Mouse (Mus musculus) lung, postnatal 25 days (tissue): ENCODE data around the gene Cdh16.
"Not testable (repeated sequence)": the region's sequence is repeated elsewhere in the genome, so short reads cannot be mapped to it uniquely, and the experiment has no call there.

Experiments used
- DNase-seq: peaks from one replicate; pipeline ENCODE4 v3.0.0; 2022; ENCODE audit warnings: low spot score

Cdh16 gene

GRCm38 (mm10) chr8:104611613-104612012 lies 12.6 kb downstream of the Cdh16 start:
- DNase-seq, result no peak

- DNase-seq, result no peak
Measured at GRCm38 (mm10) chr8:104610185-104610766, 13.9 kb downstream of the Cdh16 start.

- DNase-seq, result no peak
Measured at GRCm38 (mm10) chr8:104609222-104609621, 15.0 kb downstream of the Cdh16 start.

GRCm38 (mm10) chr8:104607944-104608343 lies 16.3 kb downstream of the Cdh16 start:
- DNase-seq, result no peak

GRCm38 (mm10) chr8:104606329-104606728 lies 17.9 kb downstream of the Cdh16 start:
- DNase-seq, result no peak

- no peak for DNase-seq
Measured at GRCm38 (mm10) chr8:104603245-104603593, 21.0 kb downstream of the Cdh16 start.

GRCm38 (mm10) chr8:104602468-104603244 lies 21.5 kb downstream of the Cdh16 start:
- DNase-seq, result peak; percentile 90

GRCm38 (mm10) chr8:104601941-104602371 lies 22.2 kb downstream of the Cdh16 start:
- DNase-seq, result no peak

- no peak for DNase-seq
Measured at GRCm38 (mm10) chr8:104601386-104601785, 22.8 kb downstream of the Cdh16 start.

- no peak for DNase-seq
Measured at GRCm38 (mm10) chr8:104598496-104598895, 25.7 kb downstream of the Cdh16 start.

- DNase-seq, result no peak
Measured at GRCm38 (mm10) chr8:104597656-104598055, 26.5 kb downstream of the Cdh16 start.

GRCm38 (mm10) chr8:104595773-104596536 lies 28.2 kb downstream of the Cdh16 start:
- no peak for DNase-seq

- DNase-seq, result no peak
Measured at GRCm38 (mm10) chr8:104594611-104595362, 29.4 kb downstream of the Cdh16 start.

GRCm38 (mm10) chr8:104593536-104594325 lies 30.5 kb downstream of the Cdh16 start:
- no peak for DNase-seq

GRCm38 (mm10) chr8:104592566-104592965 lies 31.6 kb downstream of the Cdh16 start:
- DNase-seq, result no peak

GRCm38 (mm10) chr8:104591856-104592255 lies 32.3 kb downstream of the Cdh16 start:
- DNase-seq, result no peak

- peak; percentile 94 for DNase-seq
Measured at GRCm38 (mm10) chr8:104591133-104591834, 32.9 kb downstream of the Cdh16 start, which contains the start of gene Pdp2. Pdp2 (plus strand) TSS chr8:104591451.

GRCm38 (mm10) chr8:104590284-104590683 lies 33.9 kb downstream of the Cdh16 start:
- DNase-seq, result no peak

GRCm38 (mm10) chr8:104584522-104584921 lies 39.7 kb downstream of the Cdh16 start:
- DNase-seq, result no peak

- not testable (repeated sequence) for DNase-seq
Measured at GRCm38 (mm10) chr8:104577606-104578005, 46.6 kb downstream of the Cdh16 start.

GRCm38 (mm10) chr8:104576820-104577219 lies 47.4 kb downstream of the Cdh16 start:
- DNase-seq, result no peak
